Mouse (Mus musculus): ENCODE results near the gene Arid3a. TPM values are rescaled to one million over a fixed set of nuclear protein-coding genes. Genes with fewer than 3 reads are reported as not detected.

The Arid3a gene
- total and polyA plus RNA-seq, 3 experiments: 1.3 to 1.7 (median 1.5) TPM

GRCm38 (mm10) chr10:79976722-79977107 lies 49.9 kb downstream of the Arid3a start:
- no peaks in the 10 kb centered on the region for H3K27me3 ChIP-seq (ENCODE audit: control insufficient read depth, insufficient read depth, low read length)
- no peak for DNase-seq
- 86% methylated on average over 36 of the region's 36 CpGs for WGBS
- H3K4me1 ChIP-seq (ENCODE audit: control insufficient read depth, insufficient read depth, low read length): no peaks in the 10 kb centered on the region; the same call in 1 of the 2 replicates
- no peaks in the 10 kb centered on the region for H3K36me3 ChIP-seq (ENCODE audit: control insufficient read depth, insufficient read depth, low read length)
- H3K79me2 ChIP-seq (replicated peaks; ENCODE audit: control insufficient read depth, insufficient read depth, low read length): 0 out of 2 replicates have a peak, but pooled peaks cover 3% of the 10 kb centered on the region
- no peak overlapping the region for H3K27ac ChIP-seq
- TF ChIP-seq EP300 (IDR thresholded peaks at IDR 0.05; ENCODE audit: insufficient read depth, low read depth, low read length) (no peak), POLR2A (IDR thresholded peaks at IDR 0.05; ENCODE audit: insufficient read depth, low read depth, low read length) (no peak), CTCF (IDR thresholded peaks at IDR 0.05) (no peak)
- H3K4me3 ChIP-seq: no peak overlapping the region
- H3K9ac ChIP-seq (ENCODE audit: low read depth, low read length): no peak overlapping the region
- intact Hi-C loops (cut with DNase I): no loop called here

- intact Hi-C loops (cut with DNase I): no loop called here
- WGBS: 87% methylated on average over 28 of the region's 28 CpGs
- Histone ChIP-seq H3K4me1 (ENCODE audit: control insufficient read depth, insufficient read depth, low read length) (no peaks in the 10 kb centered on the region; the same call in 1 of the 2 replicates), H3K79me2 (replicated peaks; ENCODE audit: control insufficient read depth, insufficient read depth, low read length) (0 out of 2 replicates have a peak, but pooled peaks cover 3% of the 10 kb centered on the region), H3K27me3 (ENCODE audit: control insufficient read depth, insufficient read depth, low read length) (no peaks in the 10 kb centered on the region), H3K4me3 (no peak overlapping the region), H3K36me3 (ENCODE audit: control insufficient read depth, insufficient read depth, low read length) (no peaks in the 10 kb centered on the region), H3K27ac (no peak overlapping the region), H3K9ac (ENCODE audit: low read depth, low read length) (no peak overlapping the region)
- no peak for DNase-seq
- TF ChIP-seq CTCF (IDR thresholded peaks at IDR 0.05) (no peak), POLR2A (IDR thresholded peaks at IDR 0.05; ENCODE audit: insufficient read depth, low read depth, low read length) (no peak), EP300 (IDR thresholded peaks at IDR 0.05; ENCODE audit: insufficient read depth, low read depth, low read length) (no peak)
These were observed 50.5 kb downstream of the Arid3a start for GRCm38 (mm10) chr10:79977324-79977723.

GRCm38 (mm10) chr10:79978061-79978460 lies 51.2 kb downstream of the Arid3a start:
- no peak for DNase-seq
- H3K4me3 ChIP-seq: no peak overlapping the region
- H3K27ac ChIP-seq: no peak overlapping the region
- 94% methylated on average over 21 of the region's 21 CpGs for WGBS
- no peak for TF ChIP-seq EP300 (IDR thresholded peaks at IDR 0.05; ENCODE audit: insufficient read depth, low read depth, low read length)
- no peak for TF ChIP-seq CTCF (IDR thresholded peaks at IDR 0.05)
- no peak for TF ChIP-seq POLR2A (IDR thresholded peaks at IDR 0.05; ENCODE audit: insufficient read depth, low read depth, low read length)
- peaks cover 3% of the 10 kb centered on the region; the same call in 1 of the 2 replicates for H3K4me1 ChIP-seq (ENCODE audit: control insufficient read depth, insufficient read depth, low read length)
- no peak overlapping the region for H3K9ac ChIP-seq (ENCODE audit: low read depth, low read length)
- no peaks in the 10 kb centered on the region for H3K27me3 ChIP-seq (ENCODE audit: control insufficient read depth, insufficient read depth, low read length)
- intact Hi-C loops (cut with DNase I): no loop called here
- peaks cover 3% of the 10 kb centered on the region; the same call in 1 of the 2 replicates for H3K79me2 ChIP-seq (replicated peaks; ENCODE audit: control insufficient read depth, insufficient read depth, low read length)
- no peaks in the 10 kb centered on the region for H3K36me3 ChIP-seq (ENCODE audit: control insufficient read depth, insufficient read depth, low read length)

- peaks cover 5% of the 10 kb centered on the region for H3K79me2 ChIP-seq (replicated peaks; ENCODE audit: control insufficient read depth, insufficient read depth, low read length)
- H3K4me1 ChIP-seq (ENCODE audit: control insufficient read depth, insufficient read depth, low read length): peaks cover 6% of the 10 kb centered on the region
- DNase-seq: peak in 1 of 2 experiments; percentile 64
- no peaks in the 10 kb centered on the region for H3K27me3 ChIP-seq (ENCODE audit: control insufficient read depth, insufficient read depth, low read length)
- intact Hi-C loops (cut with DNase I): loop anchor here (10.0 kb wide), 1 partner anchor 285 kb away; the partner anchor contains the start of genes Dazap1 and Gamt
- H3K9ac ChIP-seq (ENCODE audit: low read depth, low read length): no peak overlapping the region
- TF ChIP-seq POLR2A (IDR thresholded peaks at IDR 0.05; ENCODE audit: insufficient read depth, low read depth, low read length) (no peak), EP300 (IDR thresholded peaks at IDR 0.05; ENCODE audit: insufficient read depth, low read depth, low read length) (no peak), CTCF (IDR thresholded peaks at IDR 0.05) (no peak)
- H3K27ac ChIP-seq: peak overlapping the region; percentile 71
- no peak overlapping the region for H3K4me3 ChIP-seq
- WGBS: 85% methylated on average over 22 of the region's 22 CpGs
- no peaks in the 10 kb centered on the region for H3K36me3 ChIP-seq (ENCODE audit: control insufficient read depth, insufficient read depth, low read length)
These were observed 52.7 kb downstream of the Arid3a start for GRCm38 (mm10) chr10:79979401-79980155.

- peak overlapping the region; percentile 87 for H3K9ac ChIP-seq (ENCODE audit: low read depth, low read length)
- H3K27ac ChIP-seq: peak overlapping the region; percentile 89
- TF ChIP-seq EP300 (IDR thresholded peaks at IDR 0.05; ENCODE audit: insufficient read depth, low read depth, low read length): no peak
- no peak for TF ChIP-seq POLR2A (IDR thresholded peaks at IDR 0.05; ENCODE audit: insufficient read depth, low read depth, low read length)
- no peaks in the 10 kb centered on the region for H3K27me3 ChIP-seq (ENCODE audit: control insufficient read depth, insufficient read depth, low read length)
- DNase-seq: no peak
- no peaks in the 10 kb centered on the region for H3K36me3 ChIP-seq (ENCODE audit: control insufficient read depth, insufficient read depth, low read length)
- peaks cover 5% of the 10 kb centered on the region for H3K79me2 ChIP-seq (replicated peaks; ENCODE audit: control insufficient read depth, insufficient read depth, low read length)
- 42% methylated on average over 5 of the region's 5 CpGs for WGBS
- intact Hi-C loops (cut with DNase I): loop anchor here (1.0 to 10.0 kb wide), 2 partner anchors 23 to 282 kb away; partner anchors contain the start of genes Dazap1, Gamt and Wdr18
- peak overlapping the region; percentile 75 for H3K4me3 ChIP-seq
- peaks cover 18% of the 10 kb centered on the region for H3K4me1 ChIP-seq (ENCODE audit: control insufficient read depth, insufficient read depth, low read length)
These were observed 56.4 kb downstream of the Arid3a start for GRCm38 (mm10) chr10:79983205-79983604.

GRCm38 (mm10) chr10:79983670-79984069 lies 56.8 kb downstream of the Arid3a start:
- peaks cover 5% of the 10 kb centered on the region for H3K79me2 ChIP-seq (replicated peaks; ENCODE audit: control insufficient read depth, insufficient read depth, low read length)
- WGBS: 2% methylated on average over 12 of the region's 21 CpGs
- peaks cover 18% of the 10 kb centered on the region for H3K4me1 ChIP-seq (ENCODE audit: control insufficient read depth, insufficient read depth, low read length)
- no peaks in the 10 kb centered on the region for H3K27me3 ChIP-seq (ENCODE audit: control insufficient read depth, insufficient read depth, low read length)
- intact Hi-C loops (cut with DNase I): loop anchor here (1.0 to 10.0 kb wide), 4 partner anchors 23 to 281 kb away; partner anchors contain the start of genes Arid3a, Dazap1, Gamt and Wdr18
- peak overlapping the region; percentile 75 for H3K4me3 ChIP-seq
- peak overlapping the region; percentile 87 for H3K9ac ChIP-seq (ENCODE audit: low read depth, low read length)
- H3K27ac ChIP-seq: peak overlapping the region; percentile 89
- DNase-seq: peak; percentile 75 to 76
- no peak for TF ChIP-seq CTCF (IDR thresholded peaks at IDR 0.05)
- 0 out of 2 replicates have a peak, but pooled peaks have one; percentile 16 for TF ChIP-seq EP300 (IDR thresholded peaks at IDR 0.05; ENCODE audit: insufficient read depth, low read depth, low read length)
- no peak for TF ChIP-seq POLR2A (IDR thresholded peaks at IDR 0.05; ENCODE audit: insufficient read depth, low read depth, low read length)
- no peaks in the 10 kb centered on the region for H3K36me3 ChIP-seq (ENCODE audit: control insufficient read depth, insufficient read depth, low read length)
